Mouse (Mus musculus): ENCODE results near the gene Gcnt2. TPM values are rescaled to one million over a fixed set of nuclear protein-coding genes. Genes with fewer than 3 reads are reported as not detected.

Gcnt2 gene
- polyA plus RNA-seq (2012; rRNA removed): 3.3 and 3.7 TPM in 2 replicates

GRCm38 (mm10) chr13:40859652-40860399 is at the start of gene Gcnt2:
Gcnt2 (plus strand) TSS chr13:40859754.

GRCm38 (mm10) chr13:41000926-41001639 is 141.5 kb downstream of the Gcnt2 start, which contains the start of gene Pak1ip1:
Pak1ip1 (plus strand) TSS chr13:41001023.

Other genes starting within 250 kb of the Gcnt2 start
- 1.1 and 2.1 TPM in 2 replicates for gene Tfap2a, start 121.4 kb upstream of the Gcnt2 start, polyA plus RNA-seq (2012; rRNA removed)
- 56.4 and 61.5 TPM in 2 replicates for gene Pak1ip1, start 141.3 kb downstream of the Gcnt2 start, polyA plus RNA-seq (2012; rRNA removed)
- 70.4 and 80.4 TPM in 2 replicates for gene Tmem14c, start 156.5 kb downstream of the Gcnt2 start, polyA plus RNA-seq (2012; rRNA removed)
- gene Mak, start 220.0 kb downstream of the Gcnt2 start, polyA plus RNA-seq (2012; rRNA removed): 3.3 and 3.6 TPM in 2 replicates

Data from central nervous system, embryonic 18 days (tissue).